Mouse (Mus musculus) forelimb bud, embryonic 11.5 days (tissue): ENCODE measurements around the gene Olr1.
A peak's percentile ranks its signal among the peaks of the same experiment; 100 is the strongest.
"Not testable (repeated sequence)": the region's sequence is repeated elsewhere in the genome, so short reads cannot be mapped to it uniquely, and the experiment has no call there.

Experiments used
- DNase-seq: peaks from one replicate; pipeline ENCODE4 v3.0.0-alpha.2; 2012; ENCODE audit warnings: low read depth, low spot score

Gene Olr1

GRCm38 (mm10) chr6:129512367-129512766, 5.4 kb upstream of the Olr1 start, which contains the start of gene Tmem52b:
Gene Tmem52b, plus strand, starts transcription at chr6:129512555.
- no peak for DNase-seq

GRCm38 (mm10) chr6:129510120-129510911, 3.4 kb upstream of the Olr1 start:
- no peak for DNase-seq

- DNase-seq: no peak
Measured at GRCm38 (mm10) chr6:129503471-129503870, 3.5 kb downstream of the Olr1 start.

- DNase-seq: not testable (repeated sequence)
Measured at GRCm38 (mm10) chr6:129499516-129499915, 7.4 kb downstream of the Olr1 start.

- DNase-seq: no peak
Measured at GRCm38 (mm10) chr6:129497345-129498218, 9.4 kb downstream of the Olr1 start.

GRCm38 (mm10) chr6:129494924-129495323, 12.0 kb downstream of the Olr1 start:
- no peak for DNase-seq

- DNase-seq: no peak
Measured at GRCm38 (mm10) chr6:129480089-129480958, 26.6 kb downstream of the Olr1 start.

- peak; percentile 25 for DNase-seq
Measured at GRCm38 (mm10) chr6:129476404-129477126, 30.4 kb downstream of the Olr1 start.

- DNase-seq: no peak
Measured at GRCm38 (mm10) chr6:129472627-129473026, 34.3 kb downstream of the Olr1 start.

- no peak for DNase-seq
Measured at GRCm38 (mm10) chr6:129471386-129471785, 35.6 kb downstream of the Olr1 start.

- no peak for DNase-seq
Measured at GRCm38 (mm10) chr6:129451411-129452039, 55.4 kb downstream of the Olr1 start, which contains the start of gene Clec1a. Gene Clec1a, minus strand, starts transcription at chr6:129452000.

- DNase-seq: no peak
Measured at GRCm38 (mm10) chr6:129449743-129450142, 57.2 kb downstream of the Olr1 start.

- DNase-seq: no peak
Measured at GRCm38 (mm10) chr6:129438033-129438432, 68.9 kb downstream of the Olr1 start.

- no peak for DNase-seq
Measured at GRCm38 (mm10) chr6:129436025-129436424, 70.9 kb downstream of the Olr1 start.
